Mouse (Mus musculus): Measurements from ENCODE around the gene Arhgap31.
"Not testable (repeated sequence)": the region's sequence is repeated elsewhere in the genome, so short reads cannot be mapped to it uniquely, and the experiment has no call there.

The Arhgap31 gene

GRCm38 (mm10) chr16:38681313-38681712 is 31.8 kb downstream of the Arhgap31 start:
- DNase-seq = no peak

GRCm38 (mm10) chr16:38679431-38680021 is 33.5 kb downstream of the Arhgap31 start:
- DNase-seq = peak; percentile 51 to 59

DNA sequence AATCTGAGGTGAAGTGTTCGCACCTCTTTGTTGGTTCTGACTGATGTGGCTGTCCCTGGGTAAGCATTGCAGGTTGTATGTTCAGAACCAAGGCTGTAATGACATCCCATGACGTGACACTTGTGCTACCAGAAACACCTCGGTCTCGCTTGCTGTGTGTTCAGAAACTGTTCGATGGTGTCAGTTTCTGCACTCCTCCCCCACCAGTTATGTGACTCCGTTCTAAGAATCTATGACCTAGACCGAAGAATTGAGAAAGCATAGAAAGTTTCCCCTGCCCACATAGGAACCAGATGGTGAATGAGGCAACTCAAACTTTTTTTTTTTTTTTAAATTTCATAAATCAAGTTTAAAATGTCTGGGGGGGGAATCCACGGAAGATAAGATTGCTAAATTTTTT is 34.2 kb downstream of the Arhgap31 start:
- DNase-seq = no peak

DNA sequence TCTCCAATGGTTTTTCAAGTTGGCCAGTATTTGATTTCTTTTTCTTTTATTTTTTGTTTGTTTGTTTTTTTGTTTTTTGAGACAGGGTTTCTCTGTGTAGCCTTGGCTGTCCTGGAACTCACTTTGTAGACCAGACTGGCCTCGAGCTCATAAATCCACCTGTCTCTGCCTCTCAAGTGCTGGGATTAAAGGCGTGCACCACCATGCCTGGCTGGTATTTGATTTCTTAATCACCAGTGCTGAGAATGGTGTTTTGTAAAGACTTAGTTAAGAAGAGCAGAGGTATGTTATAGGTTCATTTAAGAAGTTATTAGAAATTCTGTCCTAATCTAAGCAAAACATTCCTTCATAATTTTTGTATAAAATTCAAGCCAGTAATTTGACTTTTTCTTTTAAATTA is 35.1 kb downstream of the Arhgap31 start:
- DNase-seq = not testable (repeated sequence)

GRCm38 (mm10) chr16:38677171-38677570 is 35.9 kb downstream of the Arhgap31 start:
- DNase-seq = no peak

DNA sequence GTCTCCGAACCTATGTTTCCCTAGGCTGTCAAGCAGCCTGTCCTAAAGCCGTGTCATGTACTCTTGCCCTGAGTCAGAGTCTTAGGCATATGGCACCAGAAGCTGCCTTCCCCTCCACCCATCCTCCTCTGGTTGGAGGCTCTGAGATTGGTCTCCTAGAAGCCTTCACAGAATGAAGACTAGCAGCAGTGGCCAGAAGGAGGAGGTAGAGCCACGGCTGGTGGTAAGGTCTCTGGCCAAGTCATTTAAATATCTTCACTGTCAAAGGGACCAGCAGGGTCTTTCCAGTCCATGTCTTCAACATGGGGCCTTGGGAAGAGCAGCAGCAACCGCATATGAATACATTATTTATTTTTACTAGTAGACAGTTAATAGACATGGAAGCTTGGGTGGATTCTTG is 36.4 kb downstream of the Arhgap31 start:
- DNase-seq = no peak

- no peak for DNase-seq
Measured at GRCm38 (mm10) chr16:38675600-38676335, 37.3 kb downstream of the Arhgap31 start.

- DNase-seq = no peak
Measured at GRCm38 (mm10) chr16:38674891-38675290, 38.2 kb downstream of the Arhgap31 start.

- DNase-seq = no peak
Measured at GRCm38 (mm10) chr16:38673511-38673910, 39.6 kb downstream of the Arhgap31 start.

GRCm38 (mm10) chr16:38672947-38673346 is 40.1 kb downstream of the Arhgap31 start:
- DNase-seq = no peak

DNA sequence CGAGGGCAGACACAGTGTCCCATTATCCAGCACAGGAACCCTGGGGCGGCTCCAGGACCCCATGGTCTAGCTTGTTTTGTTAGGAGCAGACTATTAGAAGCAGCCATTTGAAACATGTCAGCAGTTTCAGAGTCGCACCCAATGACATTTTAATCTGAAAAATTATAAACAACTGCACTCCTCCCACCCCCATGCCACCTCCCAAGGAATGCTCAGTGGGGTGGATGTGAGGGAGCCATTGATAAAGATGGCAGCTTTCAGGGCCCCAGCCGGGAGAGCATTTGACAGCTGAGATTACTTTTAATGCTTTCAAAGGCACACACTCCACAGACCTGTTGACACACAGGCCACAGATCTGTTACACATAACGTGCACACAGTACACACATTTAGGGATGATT is 40.7 kb downstream of the Arhgap31 start:
- DNase-seq = no peak

DNA sequence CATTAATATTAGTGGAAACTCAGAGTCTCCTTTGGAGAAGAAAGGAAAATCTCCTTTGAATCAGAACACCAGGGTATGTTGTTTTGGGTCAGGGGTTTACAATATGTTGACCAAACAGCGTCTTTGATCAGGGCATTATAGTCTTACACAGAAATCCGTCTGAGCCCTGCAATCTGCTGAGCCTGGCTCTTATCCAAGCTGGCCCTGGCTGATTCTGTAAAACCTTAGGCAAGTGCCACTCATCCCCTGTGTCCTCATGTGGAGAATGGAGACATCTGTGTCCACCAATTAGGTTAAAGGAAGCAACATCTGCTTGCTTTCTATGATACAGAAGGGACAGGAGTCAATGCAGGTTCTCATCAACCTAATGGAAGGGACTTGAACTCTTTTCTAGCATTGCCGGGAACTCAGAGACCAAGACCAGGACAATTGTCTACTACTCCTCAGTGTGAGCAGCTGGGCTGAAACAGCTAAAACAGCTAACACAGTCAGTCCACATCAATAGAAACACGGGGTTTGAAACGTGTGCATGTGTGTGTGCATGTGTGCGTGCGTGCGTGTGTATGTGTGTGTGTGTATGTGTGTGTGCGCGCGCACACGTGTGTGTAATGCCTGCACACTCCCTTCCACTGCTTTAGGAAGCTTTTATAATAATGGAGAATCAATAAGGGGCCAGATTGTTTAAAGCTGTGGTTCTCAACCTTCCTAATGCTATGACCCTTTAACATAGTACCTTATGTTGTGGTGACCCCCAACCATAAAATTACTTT is 42.3 kb downstream of the Arhgap31 start:
- no peak for DNase-seq

- DNase-seq = peak; percentile 57 to 81
Measured at GRCm38 (mm10) chr16:38668871-38669675, 44.0 kb downstream of the Arhgap31 start.

DNA sequence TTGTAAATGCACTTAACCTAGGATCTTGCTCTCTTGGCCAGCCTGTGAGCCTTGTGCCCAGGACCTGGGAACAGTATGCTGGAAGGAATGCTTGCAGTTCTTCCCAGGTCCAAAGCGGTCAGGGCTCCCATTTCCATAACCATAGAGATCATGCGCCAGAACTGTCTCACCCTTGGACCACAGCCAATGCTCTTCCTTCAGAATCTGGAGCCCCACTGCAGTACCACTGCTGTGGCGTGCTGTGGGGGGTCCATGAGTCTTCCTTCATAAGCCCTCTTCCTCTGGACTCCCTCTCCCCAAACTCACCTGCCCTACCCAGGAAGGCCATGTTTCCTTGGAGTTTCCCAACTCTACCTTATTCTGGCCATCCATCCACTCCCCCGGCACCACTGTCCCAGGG is 46.6 kb downstream of the Arhgap31 start:
- no peak for DNase-seq

DNA sequence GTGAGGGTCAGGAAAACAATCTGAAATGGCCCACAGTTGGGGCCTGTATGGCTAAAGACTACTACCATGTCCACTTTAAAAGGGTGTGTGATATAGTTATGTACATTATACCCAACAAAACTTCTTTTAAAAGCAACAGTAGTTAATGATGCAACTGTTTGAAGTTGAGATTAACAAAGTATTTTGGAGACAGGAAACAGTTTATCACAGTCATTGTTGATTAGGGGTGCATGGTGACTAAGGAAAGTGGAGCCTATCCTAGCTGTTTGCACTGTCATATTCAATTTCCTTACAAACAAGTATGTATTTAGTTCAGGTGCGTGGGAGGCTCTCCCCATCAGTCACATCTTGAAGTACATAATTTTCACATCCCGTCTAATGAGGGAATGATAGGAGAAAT is 47.1 kb downstream of the Arhgap31 start:
- no peak for DNase-seq

- DNase-seq = no peak
Measured at GRCm38 (mm10) chr16:38662575-38662974, 50.5 kb downstream of the Arhgap31 start.

DNA sequence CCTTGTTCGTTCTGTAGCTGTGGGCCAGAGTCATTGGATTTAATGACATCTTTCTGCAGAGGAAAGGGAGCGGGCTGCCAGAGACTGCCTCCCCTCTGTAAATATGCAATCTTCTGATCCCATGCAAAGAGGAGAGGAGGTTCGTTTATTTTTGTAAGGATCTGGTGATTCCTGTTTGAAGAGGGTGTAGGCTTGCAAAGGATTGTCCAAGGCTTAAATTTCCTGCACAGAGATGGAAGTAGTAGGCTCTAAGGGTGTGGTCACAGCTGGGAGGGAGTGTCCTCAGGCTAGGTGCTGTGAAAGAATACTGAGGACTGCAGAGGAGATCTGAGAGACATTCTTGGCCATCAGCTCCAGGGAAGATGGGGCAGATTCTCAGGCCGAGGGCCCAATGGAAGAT is 58.8 kb downstream of the Arhgap31 start:
- DNase-seq = no peak

DNA sequence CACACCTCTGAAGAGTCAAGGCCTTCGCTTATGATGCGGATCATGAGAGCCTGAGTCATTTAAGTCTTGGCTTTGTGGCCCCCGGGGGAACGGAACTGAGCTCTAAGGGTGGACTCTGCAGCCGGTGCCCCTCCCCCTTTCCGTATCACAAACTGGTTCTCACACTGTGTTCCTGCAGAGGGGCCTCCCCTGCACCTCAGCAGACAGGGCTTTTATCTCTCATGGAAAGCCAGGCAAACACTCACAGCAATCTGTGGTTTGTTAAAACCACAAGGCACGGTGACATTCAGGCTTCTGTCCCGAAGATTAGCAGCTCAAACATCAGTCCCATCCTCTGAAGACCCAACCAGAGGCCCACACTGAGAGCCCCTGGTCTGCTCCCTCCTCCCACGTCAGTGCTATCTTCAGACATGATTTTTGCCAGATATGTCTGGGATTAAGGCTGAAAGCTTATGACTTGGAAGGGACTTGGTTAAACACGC is 59.6 kb downstream of the Arhgap31 start:
- DNase-seq = peak; percentile 58 to 67

GRCm38 (mm10) chr16:38652653-38653052 is 60.4 kb downstream of the Arhgap31 start:
- no peak for DNase-seq

GRCm38 (mm10) chr16:38651721-38652231 is 61.3 kb downstream of the Arhgap31 start:
- DNase-seq = peak; percentile 31 to 42

GRCm38 (mm10) chr16:38651306-38651705 is 61.8 kb downstream of the Arhgap31 start:
- no peak for DNase-seq

GRCm38 (mm10) chr16:38649431-38649827 is 63.6 kb downstream of the Arhgap31 start:
- peak; percentile 63 to 72 for DNase-seq

All from lung, postnatal 4 days (tissue).